Mouse (Mus musculus) G1E (cell line): ENCODE results near the gene Otud3. TPM values are rescaled to one million over a fixed set of nuclear protein-coding genes. Genes with fewer than 3 reads are reported as not detected.
A peak's percentile ranks its signal among the peaks of the same experiment; 100 is the strongest.
"Not testable (repeated sequence)": the region's sequence is repeated elsewhere in the genome, so short reads cannot be mapped to it uniquely, and the experiment has no call there.

Source experiments
- ATAC-seq: 2 replicates; pipeline ENCODE4 v1.8.0; 2016; ENCODE audit warnings: mild to moderate bottlenecking; ENCODE audit not compliant: insufficient number of reproducible peaks, poor library complexity, low FRiP score, severe bottlenecking; ENCODE audit errors: extremely low read depth
- DNase-seq: peaks from one replicate; pipeline ENCODE4 v3.0.0; 2012; ENCODE audit warnings: low spot score
- H3K27me3 ChIP-seq: 2 replicates; pipeline ENCODE4 v1.6.1; 2012; ENCODE audit warnings: mild to moderate bottlenecking, low read length, inconsistent platforms; ENCODE audit not compliant: insufficient read depth
- H3K36me3 ChIP-seq: replicated peaks from 2 replicates; pipeline ENCODE3; 2012; ENCODE audit warnings: mild to moderate bottlenecking, inconsistent platforms
- H3K4me1 ChIP-seq: 2 replicates; pipeline ENCODE4 v1.6.1; 2012; ENCODE audit warnings: low read depth, low read length, inconsistent platforms, mixed read lengths; ENCODE audit not compliant: insufficient read depth
- H3K4me3 ChIP-seq: 2 replicates; pipeline ENCODE4 v1.5.1; 2012; ENCODE audit warnings: low read depth, mild to moderate bottlenecking, inconsistent platforms, low read length, moderate library complexity, mixed read lengths
- H3K9me3 ChIP-seq: replicated peaks from 2 replicates; pipeline ENCODE4 v1.6.1; 2012; ENCODE audit warnings: inconsistent platforms
- CTCF ChIP-seq: IDR thresholded peaks from 2 replicates; pipeline ENCODE4 v1.5.1; 2012; ENCODE audit warnings: low read depth, low read length, inconsistent platforms, mixed read lengths
- GATA1 ChIP-seq: IDR thresholded peaks from 2 replicates; pipeline ENCODE4 v1.6.1; 2012; ENCODE audit warnings: borderline replicate concordance, low read length, inconsistent platforms, mixed read lengths
- GATA2 ChIP-seq: IDR thresholded peaks from 2 replicates; pipeline ENCODE4 v1.6.1; 2012; ENCODE audit warnings: low read depth, low read length, inconsistent platforms, borderline replicate concordance
- POLR2AphosphoS5 ChIP-seq: IDR thresholded peaks from 2 replicates; pipeline ENCODE4 v1.6.1; 2012; ENCODE audit warnings: low read depth, low read length, inconsistent platforms; ENCODE audit not compliant: insufficient replicate concordance
- TAL1 ChIP-seq: conservative IDR thresholded peaks from 2 replicates; pipeline ENCODE4 v1.6.1; 2012; ENCODE audit warnings: low read depth, low read length, inconsistent platforms, mixed read lengths
- polyA plus RNA-seq: library from polyadenylated mRNA; stranded (reverse); fragments of >175 nt; gene quantifications from 2 replicates; pipeline ENCODE4 v1.2.3, GENCODE M21; 2012
- total RNA-seq, 2 experiments: library from RNA; stranded (forward) in 1 of 2; stranded (reverse) in 1 of 2; fragments of 200-1000 nt in 1 of 2; fragments of >200 nt in 1 of 2; fragmentation: Nextera tagmentation in 1 of 2; gene quantifications; 2 replicates each; pipeline ENCODE4 v1.2.3; 2014 to 2017

Gene Otud3
- total and polyA plus RNA-seq, 3 experiments, result 5.4 to 11.8 (median 11.0) TPM

DNA sequence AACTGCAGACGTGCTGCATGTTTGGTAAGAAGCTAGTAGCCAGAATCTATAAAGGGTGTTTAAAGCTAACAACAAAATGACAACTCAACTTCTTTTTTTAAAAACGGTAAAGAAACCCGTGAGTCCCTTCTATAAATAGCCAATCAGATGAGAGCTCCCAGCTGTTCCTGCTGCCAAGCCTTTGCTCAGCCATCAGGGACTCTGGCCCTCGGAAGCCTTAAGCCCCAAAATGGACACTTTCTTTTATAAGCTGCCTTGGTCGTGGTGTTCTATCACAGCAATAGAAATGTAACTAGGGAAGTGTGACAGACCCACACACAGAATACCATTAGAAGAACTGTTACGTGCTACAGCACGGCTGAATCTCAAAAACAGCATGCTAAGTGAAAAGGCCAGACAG, 14.4 kb downstream of the Otud3 start:
- Histone ChIP-seq H3K9me3 (no peaks in the 10 kb centered on the region), H3K27me3 (no peaks in the 10 kb centered on the region), H3K4me3 (no peak overlapping the region), H3K36me3 (peaks cover 98% of the 10 kb centered on the region), H3K4me1 (no peaks in the 10 kb centered on the region)
- TF ChIP-seq TAL1 (no peak), CTCF (no peak), POLR2AphosphoS5 (no peak), GATA1 (no peak), GATA2 (no peak)
- DNase-seq (no peak), ATAC-seq (no peak)

DNA sequence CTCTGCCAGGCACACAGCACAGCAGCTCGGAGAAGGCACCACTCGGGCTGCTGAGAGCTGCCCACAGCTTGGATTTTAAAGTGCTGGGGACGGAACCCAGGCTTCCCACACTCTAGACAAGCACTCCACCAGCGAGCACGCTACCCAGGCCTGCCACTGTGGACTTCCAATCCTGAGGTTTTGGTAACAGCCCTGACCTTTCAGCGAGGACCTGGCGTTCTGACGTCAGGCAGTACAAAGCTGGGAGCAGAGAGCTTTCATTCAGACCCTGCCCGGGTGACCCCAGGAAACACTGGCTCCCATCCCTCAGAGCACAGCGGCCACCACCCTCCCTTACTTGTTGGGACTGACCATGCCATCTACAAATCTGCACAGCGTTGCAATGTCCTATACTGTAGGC, 20.0 kb downstream of the Otud3 start:
- H3K9me3 ChIP-seq, H3K4me1 ChIP-seq, ATAC-seq, H3K27me3 ChIP-seq, DNase-seq, H3K4me3 ChIP-seq: not testable (repeated sequence)
- H3K36me3 ChIP-seq, result peaks cover 78% of the 10 kb centered on the region

DNA sequence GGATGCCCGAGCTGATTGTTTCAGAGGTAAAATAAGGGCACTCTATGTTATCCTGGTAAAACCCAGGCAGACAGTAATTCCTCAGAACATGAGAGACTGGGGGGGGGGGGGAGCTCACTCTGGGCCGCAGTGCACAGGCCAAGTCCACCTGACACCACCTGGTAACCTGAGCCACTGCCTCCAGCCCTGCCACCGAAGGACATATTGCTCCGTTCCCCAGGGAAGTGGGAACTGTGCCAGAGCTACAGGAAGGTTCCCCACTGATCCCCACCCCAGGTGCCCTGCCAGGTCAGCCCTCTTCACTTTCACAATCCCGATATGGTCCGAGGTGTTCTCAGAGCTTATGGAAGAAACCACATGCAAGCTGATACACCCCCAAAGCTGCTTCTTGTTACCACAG, 21.1 kb downstream of the Otud3 start:
- H3K9me3 ChIP-seq, result no peaks in the 10 kb centered on the region
- H3K36me3 ChIP-seq, result peaks cover 66% of the 10 kb centered on the region
- TF ChIP-seq GATA2 (no peak), CTCF (no peak), GATA1 (no peak), POLR2AphosphoS5 (no peak), TAL1 (no peak)
- peaks cover 3% of the 10 kb centered on the region; the same call in 1 of the 2 replicates for H3K27me3 ChIP-seq
- no peak overlapping the region for H3K4me3 ChIP-seq
- H3K4me1 ChIP-seq, result no peaks in the 10 kb centered on the region
- ATAC-seq (no peak), DNase-seq (no peak)

DNA sequence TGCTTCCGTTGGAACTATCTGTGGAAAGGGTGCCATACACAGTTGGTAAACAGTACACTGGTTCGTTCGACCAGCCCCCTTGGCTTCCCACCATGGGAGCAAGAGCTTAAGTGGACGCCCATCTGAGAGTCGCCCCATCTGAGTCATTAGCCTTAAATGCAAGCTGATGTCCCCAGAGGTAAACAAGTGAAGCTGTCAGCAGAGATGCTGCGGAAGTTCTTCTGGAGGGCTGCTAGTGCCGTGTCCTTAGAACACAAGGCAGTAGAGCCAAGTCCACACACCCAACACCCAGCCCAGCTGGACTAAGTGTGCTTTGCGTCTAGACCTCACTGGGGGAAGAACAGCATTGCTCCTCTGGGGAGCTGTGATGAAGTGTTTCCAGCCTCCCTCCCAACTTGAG, 24.1 kb downstream of the Otud3 start:
- Histone ChIP-seq H3K27me3 (peaks cover 3% of the 10 kb centered on the region; the same call in 1 of the 2 replicates), H3K9me3 (no peaks in the 10 kb centered on the region), H3K4me3 (no peak overlapping the region), H3K36me3 (peaks cover 36% of the 10 kb centered on the region), H3K4me1 (no peaks in the 10 kb centered on the region)
- no peak for TF ChIP-seq GATA2
- TF ChIP-seq GATA1, result no peak
- no peak for TF ChIP-seq CTCF
- TF ChIP-seq TAL1, result no peak
- TF ChIP-seq POLR2AphosphoS5, result no peak
- DNase-seq (no peak), ATAC-seq (no peak)

DNA sequence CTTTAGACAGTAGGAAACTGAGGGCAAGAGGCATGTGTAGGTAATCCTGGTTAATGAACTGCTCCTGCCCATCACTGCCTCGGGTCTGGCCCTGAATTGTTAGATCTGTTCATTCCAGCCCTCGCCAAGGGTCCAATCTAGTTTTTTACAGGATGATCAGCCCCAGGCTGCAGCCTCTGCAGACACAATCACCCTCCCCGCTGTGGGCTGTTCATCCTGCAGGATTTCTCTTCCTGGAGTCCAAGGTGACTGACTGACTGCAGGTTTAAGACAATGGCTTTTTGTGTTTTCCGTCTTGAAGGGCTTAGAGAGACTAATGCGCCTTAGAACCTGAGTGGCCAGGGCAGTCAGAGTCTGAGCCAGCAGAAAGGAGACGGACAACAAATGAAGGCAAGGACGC, 24.6 kb downstream of the Otud3 start:
- Histone ChIP-seq H3K27me3 (peaks cover 3% of the 10 kb centered on the region; the same call in 1 of the 2 replicates), H3K4me3 (no peak overlapping the region), H3K4me1 (no peaks in the 10 kb centered on the region), H3K9me3 (no peaks in the 10 kb centered on the region), H3K36me3 (peaks cover 31% of the 10 kb centered on the region)
- DNase-seq (no peak), ATAC-seq (no peak)
- TF ChIP-seq POLR2AphosphoS5, result no peak
- TF ChIP-seq TAL1, result no peak
- no peak for TF ChIP-seq GATA2
- no peak for TF ChIP-seq GATA1
- no peak for TF ChIP-seq CTCF

DNA sequence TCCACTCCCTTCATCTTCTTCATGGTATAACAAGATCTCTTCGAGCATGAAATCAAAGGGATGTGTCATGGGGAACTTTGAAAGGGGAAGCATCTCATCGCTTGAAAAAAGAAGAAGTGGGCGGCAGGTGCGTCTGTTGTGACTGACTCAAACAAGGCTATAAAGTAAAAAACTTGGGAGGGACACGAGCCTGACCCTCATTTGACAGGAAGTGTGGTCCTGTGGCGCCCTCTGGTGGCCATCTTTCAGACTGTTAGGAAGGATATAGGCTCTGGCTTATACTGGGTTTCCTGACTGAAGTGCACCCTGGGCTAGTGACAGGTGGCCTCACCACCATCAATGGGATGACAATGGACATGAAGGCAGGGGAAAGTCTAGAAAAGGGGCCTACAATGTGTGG, 29.5 kb downstream of the Otud3 start:
- peak; percentile 22; the same call in 1 of the 2 replicates for TF ChIP-seq CTCF
- no peak for TF ChIP-seq POLR2AphosphoS5
- no peaks in the 10 kb centered on the region for H3K4me1 ChIP-seq

DNA sequence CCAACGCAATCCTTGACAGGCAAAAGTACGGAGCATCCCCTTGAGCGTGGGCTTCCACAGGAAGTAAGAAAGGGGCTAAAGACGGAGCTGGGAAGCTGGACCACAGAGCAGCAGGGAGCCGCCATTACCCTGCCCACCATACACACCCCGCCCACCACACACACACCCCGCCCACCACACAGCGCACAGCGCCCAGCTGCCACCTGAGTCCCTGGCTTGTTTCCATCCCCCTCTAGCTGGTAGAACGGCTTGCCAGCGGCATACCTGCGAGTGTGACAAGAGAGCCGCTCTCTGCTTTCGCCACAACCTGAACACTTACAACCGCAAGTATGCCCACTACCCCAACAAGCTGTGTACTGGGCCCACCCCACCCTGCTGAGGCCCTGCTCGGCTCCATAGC, 31.6 kb downstream of the Otud3 start:
- no peak for TF ChIP-seq GATA1
- no peak for TF ChIP-seq GATA2
- H3K27me3 ChIP-seq, result peaks cover 14% of the 10 kb centered on the region; the same call in 1 of the 2 replicates

More for the DNA sequence above, 29.5 kb downstream of the Otud3 start:
- Histone ChIP-seq H3K4me3 (no peak overlapping the region), H3K9me3 (no peaks in the 10 kb centered on the region), H3K36me3 (no peaks in the 10 kb centered on the region), H3K27me3 (peaks cover 17% of the 10 kb centered on the region; the same call in 1 of the 2 replicates)
- ATAC-seq (peak; percentile 22; the same call in 1 of the 2 replicates), DNase-seq (peak; percentile 55)

More for the DNA sequence above, 31.6 kb downstream of the Otud3 start:
- ATAC-seq (no peak), DNase-seq (no peak)
- Histone ChIP-seq H3K9me3 (no peaks in the 10 kb centered on the region), H3K4me3 (no peak overlapping the region), H3K36me3 (no peaks in the 10 kb centered on the region), H3K4me1 (no peaks in the 10 kb centered on the region)
